Mouse (Mus musculus) cerebellum, adult 2 months (tissue): ENCODE results near the gene Gbp6.

Source experiments
- CTCF ChIP-seq: fragments of 200-500 bp; IDR thresholded peaks from 2 replicates; pipeline ENCODE4 v1.5.1; 2011; ENCODE audit warnings: low read depth, mild to moderate bottlenecking, control low read depth, low read length, moderate library complexity, borderline replicate concordance; ENCODE audit not compliant: insufficient read depth
- POLR2A ChIP-seq: fragments of 200-500 bp; IDR thresholded peaks from 2 replicates; pipeline ENCODE4 v1.6.1; 2011; ENCODE audit warnings: low read length, control low read depth, borderline replicate concordance; ENCODE audit not compliant: insufficient read depth

DNA sequence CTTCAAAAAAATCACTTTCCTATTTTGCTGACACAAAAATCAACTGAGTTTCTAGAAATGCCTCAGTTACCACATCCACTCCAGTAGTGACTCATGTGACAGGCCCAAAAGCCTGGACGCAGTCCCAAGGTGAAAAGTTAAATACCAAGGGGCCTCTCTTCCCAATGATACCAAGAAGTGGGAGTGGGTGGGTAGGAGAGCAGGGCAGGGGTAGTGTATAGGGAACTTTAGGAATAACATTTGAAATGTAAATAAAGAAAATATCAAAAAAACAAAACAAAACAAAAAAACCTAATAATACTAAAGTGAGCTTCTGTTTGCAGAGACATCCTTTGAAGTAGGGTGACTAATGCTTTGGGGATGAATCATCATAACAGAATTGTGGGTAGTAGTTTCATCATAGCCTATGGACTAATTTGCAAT is 12.7 kb upstream of the Gbp6 start:
- TF ChIP-seq POLR2A (no peak), CTCF (no peak)
